Mouse (Mus musculus): ENCODE results near the gene Hs2st1. TPM values are rescaled to one million over a fixed set of nuclear protein-coding genes. Genes with fewer than 3 reads are reported as not detected.
A peak's percentile ranks its signal among the peaks of the same experiment; 100 is the strongest.

Gene Hs2st1
- total and polyA plus RNA-seq, 3 experiments, result 13.6 to 16.1 TPM; not detected in 1

DNA sequence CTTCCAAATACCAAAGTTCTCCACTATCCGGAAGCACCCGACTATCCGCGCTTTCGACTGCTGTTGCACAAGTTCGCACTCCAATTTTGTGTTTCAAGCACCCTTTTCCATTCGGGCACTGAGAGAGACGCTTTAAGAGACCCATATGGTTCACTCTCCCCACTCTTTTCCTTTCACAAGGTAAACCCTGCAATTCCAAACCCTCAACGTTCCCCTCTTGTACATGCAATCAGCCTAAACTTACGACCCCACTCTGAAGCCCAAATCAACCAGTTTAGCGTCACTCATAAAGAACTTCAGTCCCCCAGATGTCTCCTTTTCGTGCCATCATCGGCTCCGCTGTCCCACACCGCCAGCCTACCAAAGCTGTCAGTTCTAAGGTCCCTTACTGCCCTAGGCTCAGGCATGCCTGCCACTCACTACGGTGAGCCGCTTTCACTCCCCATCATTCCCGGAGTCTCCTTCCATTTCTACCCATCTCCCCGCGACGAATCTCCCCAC lies 1.1 kb downstream of the Hs2st1 start:
- Histone ChIP-seq H3K27ac (ENCODE audit: control insufficient read depth, low read depth, low read length) (no peak overlapping the region), H3K36me3 (ENCODE audit: control insufficient read depth in 1 of 2, insufficient read depth in 2 of 2, low read length in 2 of 2) (peaks cover 1 to 26% of the 10 kb centered on the region in 2 experiments; a peak in 3 of 4 replicates), H3K4me3 (ENCODE audit: control insufficient read depth in 1 of 2, insufficient read depth in 1 of 2, low read depth in 2 of 2, low read length in 2 of 2) (peak overlapping the region; percentile 76 to 94), H3K27me3 (ENCODE audit: control insufficient read depth in 1 of 2, insufficient read depth in 2 of 2, low read length in 2 of 2) (no peaks in the 10 kb centered on the region), H3K4me1 (ENCODE audit: control insufficient read depth in 1 of 2, insufficient read depth in 2 of 2, low read length in 2 of 2) (peaks cover 0 to 8% of the 10 kb centered on the region in 2 experiments; a peak in 3 of 4 replicates), H3K9ac (ENCODE audit: control insufficient read depth, low read depth, low read length, poor library complexity, severe bottlenecking) (peak overlapping the region; percentile 78), H3K9me3 (replicated peaks; ENCODE audit: insufficient read depth, low read length) (no peaks in the 10 kb centered on the region), H3K79me2 (ENCODE audit: control insufficient read depth, insufficient read depth, low read length, poor library complexity) (peaks cover 69% of the 10 kb centered on the region)
- peak; percentile 57 for DNase-seq (ENCODE audit: low read depth, low spot score)
- TF ChIP-seq MXI1 (IDR thresholded peaks at IDR 0.05; ENCODE audit: low read depth, low read length) (peak; percentile 73), POLR2AphosphoS2 (IDR thresholded peaks at IDR 0.05; ENCODE audit: low read length) (no peak)

DNA sequence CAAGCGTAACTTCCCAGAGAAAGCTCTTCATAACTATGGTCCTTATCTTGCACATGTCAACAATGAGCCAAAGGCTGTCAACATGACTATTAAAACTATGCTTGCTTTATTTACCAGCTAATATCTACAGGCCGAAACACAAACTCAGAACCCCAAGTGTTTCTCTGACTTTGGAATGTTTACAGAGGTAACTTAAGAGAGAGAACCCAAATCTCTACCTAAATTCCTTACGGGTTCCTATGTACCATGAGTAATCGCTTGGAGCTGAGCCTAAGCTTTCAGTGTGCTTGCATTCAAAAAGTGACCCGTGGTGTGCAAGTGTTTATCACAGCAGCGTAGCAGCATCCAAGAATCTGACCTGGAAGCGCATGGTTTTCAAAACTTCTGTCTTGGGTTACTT lies 4.8 kb downstream of the Hs2st1 start:
- Histone ChIP-seq H3K4me3 (ENCODE audit: control insufficient read depth in 1 of 2, insufficient read depth in 1 of 2, low read depth in 2 of 2, low read length in 2 of 2) (no peak overlapping the region), H3K9me3 (replicated peaks; ENCODE audit: insufficient read depth, low read length) (no peaks in the 10 kb centered on the region), H3K9ac (ENCODE audit: control insufficient read depth, low read depth, low read length, poor library complexity, severe bottlenecking) (no peak overlapping the region), H3K27me3 (ENCODE audit: control insufficient read depth in 1 of 2, insufficient read depth in 2 of 2, low read length in 2 of 2) (no peaks in the 10 kb centered on the region), H3K36me3 (ENCODE audit: control insufficient read depth in 1 of 2, insufficient read depth in 2 of 2, low read length in 2 of 2) (peaks cover 0 to 23% of the 10 kb centered on the region in 2 experiments; a peak in 2 of 4 replicates), H3K27ac (ENCODE audit: control insufficient read depth, low read depth, low read length) (no peak overlapping the region), H3K4me1 (ENCODE audit: control insufficient read depth in 1 of 2, insufficient read depth in 2 of 2, low read length in 2 of 2) (peaks cover 0 to 9% of the 10 kb centered on the region in 2 experiments; a peak in 3 of 4 replicates), H3K79me2 (ENCODE audit: control insufficient read depth, insufficient read depth, low read length, poor library complexity) (peaks cover 52% of the 10 kb centered on the region)
- TF ChIP-seq GABPA (IDR thresholded peaks at IDR 0.05; ENCODE audit: low read depth, low read length), result no peak
- no peak for TF ChIP-seq MYC (IDR thresholded peaks at IDR 0.05; ENCODE audit: low read depth, low read length)
- TF ChIP-seq ZNF384 (IDR thresholded peaks at IDR 0.05; ENCODE audit: low read depth, low read length), result no peak
- TF ChIP-seq MAZ (IDR thresholded peaks at IDR 0.05; ENCODE audit: low read depth, low read length), result no peak
- no peak for TF ChIP-seq POLR2AphosphoS2 (IDR thresholded peaks at IDR 0.05; ENCODE audit: low read length)
- no peak for TF ChIP-seq NELFE (IDR thresholded peaks at IDR 0.05; ENCODE audit: low read depth, low read length)
- no peak for TF ChIP-seq MAFK (IDR thresholded peaks at IDR 0.05; ENCODE audit: borderline replicate concordance, low read depth, low read length)
- no peak for TF ChIP-seq JUND (IDR thresholded peaks at IDR 0.05; ENCODE audit: low read depth, low read length)
- no peak for TF ChIP-seq MYB (IDR thresholded peaks at IDR 0.05; ENCODE audit: low read depth, low read length)
- no peak for TF ChIP-seq HCFC1 (IDR thresholded peaks at IDR 0.05; ENCODE audit: low read depth, low read length)
- no peak for TF ChIP-seq CTCF (IDR thresholded peaks at IDR 0.05 in 2 of 3, conservative IDR thresholded peaks at IDR 0.05 in 1 of 3; ENCODE audit: control insufficient read depth in 1 of 3, insufficient read depth in 1 of 3, low read depth in 2 of 3, low read length in 3 of 3, poor library complexity in 1 of 3, severe bottlenecking in 1 of 3)
- no peak for TF ChIP-seq ZC3H11A (IDR thresholded peaks at IDR 0.05; ENCODE audit: low read depth, low read length)
- no peak for TF ChIP-seq MAX (IDR thresholded peaks at IDR 0.05; ENCODE audit: low read length)
- DNase-seq (ENCODE audit: low read depth, low spot score), result no peak

DNA sequence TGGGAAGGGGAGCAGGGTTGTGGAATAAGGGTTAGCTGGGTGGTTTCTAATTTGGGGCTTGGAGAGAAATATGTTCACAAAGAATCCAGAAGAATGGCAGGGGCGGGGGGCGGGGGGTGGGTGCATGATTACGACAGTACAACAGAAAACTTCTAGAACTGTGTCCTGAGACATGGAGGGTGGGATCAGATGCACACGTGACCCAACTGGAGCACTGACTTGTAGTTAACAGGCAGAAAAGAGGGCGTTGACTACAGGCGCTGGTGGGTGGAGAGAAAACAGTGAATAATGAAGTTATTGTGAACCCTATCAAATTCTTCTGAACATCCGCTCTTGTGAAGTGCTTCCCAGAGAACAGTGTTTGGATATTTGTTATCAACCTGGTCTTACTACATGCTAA lies 6.1 kb downstream of the Hs2st1 start:
- H3K9me3 ChIP-seq (replicated peaks; ENCODE audit: insufficient read depth, low read length), result no peaks in the 10 kb centered on the region
- H3K79me2 ChIP-seq (ENCODE audit: control insufficient read depth, insufficient read depth, low read length, poor library complexity), result peaks cover 50% of the 10 kb centered on the region
- no peak overlapping the region for H3K27ac ChIP-seq (ENCODE audit: control insufficient read depth, low read depth, low read length)
- no peak for DNase-seq (ENCODE audit: low read depth, low spot score)
- H3K36me3 ChIP-seq (ENCODE audit: control insufficient read depth in 1 of 2, insufficient read depth in 2 of 2, low read length in 2 of 2), result peaks cover 0 to 24% of the 10 kb centered on the region in 2 experiments; a peak in 2 of 4 replicates
- no peaks in the 10 kb centered on the region for H3K27me3 ChIP-seq (ENCODE audit: control insufficient read depth in 1 of 2, insufficient read depth in 2 of 2, low read length in 2 of 2)
- H3K9ac ChIP-seq (ENCODE audit: control insufficient read depth, low read depth, low read length, poor library complexity, severe bottlenecking), result no peak overlapping the region
- peaks cover 0 to 9% of the 10 kb centered on the region in 2 experiments; a peak in 3 of 4 replicates for H3K4me1 ChIP-seq (ENCODE audit: control insufficient read depth in 1 of 2, insufficient read depth in 2 of 2, low read length in 2 of 2)
- H3K4me3 ChIP-seq (ENCODE audit: control insufficient read depth in 1 of 2, insufficient read depth in 1 of 2, low read depth in 2 of 2, low read length in 2 of 2), result no peak overlapping the region
- TF ChIP-seq MYB (IDR thresholded peaks at IDR 0.05; ENCODE audit: low read depth, low read length) (no peak), SIN3A (IDR thresholded peaks at IDR 0.05; ENCODE audit: low read length) (no peak)

Data from MEL (cell line).